Mouse (Mus musculus): ENCODE measurements around the gene Usp7.

DNA sequence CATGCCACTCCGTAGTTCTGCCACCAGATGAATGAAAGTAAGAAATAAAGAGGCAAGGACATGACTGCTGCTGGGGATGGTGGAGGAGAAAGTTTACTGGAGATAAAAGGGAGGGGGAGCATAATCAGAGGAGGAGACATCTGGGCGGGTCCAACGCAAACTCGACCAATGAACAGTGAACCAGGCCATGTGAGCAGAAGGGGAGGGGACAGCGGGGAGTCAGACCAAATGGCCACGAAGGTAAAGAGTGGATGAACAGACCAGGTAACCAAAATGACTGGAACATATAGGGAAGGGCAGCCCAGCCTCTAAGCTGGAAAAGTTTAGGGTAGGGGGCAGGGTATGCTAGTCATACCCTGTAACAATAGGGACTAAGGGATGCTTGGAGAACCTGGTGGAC lies 10.9 kb downstream of the Usp7 start:
- TF ChIP-seq CTCF (IDR thresholded peaks at IDR 0.05; ENCODE audit: low read depth, low read length) (no peak), POLR2A (IDR thresholded peaks at IDR 0.05; ENCODE audit: borderline replicate concordance, low read depth, low read length) (no peak)
